Mouse (Mus musculus) heart, postnatal 0 days (tissue): ENCODE measurements around the gene Jak2. TPM values are rescaled to one million over a fixed set of nuclear protein-coding genes. Genes with fewer than 3 reads are reported as not detected.

Experiments
- ATAC-seq: fragments of 200-750 bp; cut with Nextera tagmentation; 2 replicates; pipeline ENCODE4 v1.8.0; 2017; ENCODE audit warnings: low read depth, moderate number of reproducible peaks, moderate library complexity; ENCODE audit not compliant: insufficient read depth
- DNase-seq: peaks from one replicate; pipeline ENCODE4 v3.0.0-alpha.2; 2016; ENCODE audit warnings: low spot score
- H3K27ac ChIP-seq: fragments of 300-500 bp; sonication (generic); 2 replicates; pipeline ENCODE4 v1.5.1; 2014; ENCODE audit warnings: low read depth, mild to moderate bottlenecking
- H3K27me3 ChIP-seq: fragments of 300-500 bp; sonication (generic); 2 replicates; pipeline ENCODE4 v1.6.1; 2014; ENCODE audit warnings: low read length, mixed read lengths; ENCODE audit not compliant: control insufficient read depth, insufficient read depth
- H3K36me3 ChIP-seq: fragments of 300-500 bp; sonication (generic); replicated peaks from 2 replicates; pipeline ENCODE4 v1.6.1; 2014; ENCODE audit warnings: low read length, mixed read lengths; ENCODE audit not compliant: control insufficient read depth, insufficient read depth
- H3K4me1 ChIP-seq: fragments of 300-500 bp; sonication (generic); 2 replicates; pipeline ENCODE4 v1.6.1; 2014; ENCODE audit warnings: antibody characterized with exemption; ENCODE audit not compliant: control insufficient read depth, insufficient read depth
- H3K4me2 ChIP-seq: fragments of 300-500 bp; sonication (generic); 2 replicates; pipeline ENCODE4 v1.6.1; 2014; ENCODE audit warnings: low read depth, mild to moderate bottlenecking, low read length, moderate library complexity
- H3K4me3 ChIP-seq: fragments of 300-500 bp; sonication (generic); 2 replicates; pipeline ENCODE4 v1.5.1; 2014; ENCODE audit warnings: low read depth, low read length
- H3K9ac ChIP-seq: fragments of 300-500 bp; sonication (generic); replicated peaks from 2 replicates; pipeline ENCODE4 v1.6.1; 2014; ENCODE audit warnings: low read depth, low read length, mixed read lengths
- H3K9me3 ChIP-seq: fragments of 300-500 bp; sonication (generic); replicated peaks from 2 replicates; pipeline ENCODE4 v1.6.1; 2016; ENCODE audit warnings: low read length; ENCODE audit not compliant: control insufficient read depth
- CTCF ChIP-seq: IDR thresholded peaks from 2 replicates; pipeline ENCODE4 v1.5.1; 2016; ENCODE audit warnings: antibody characterized with exemption, control low read depth, low read depth
- EP300 ChIP-seq: IDR thresholded peaks from 2 replicates; pipeline ENCODE4 v1.6.1; 2016; ENCODE audit warnings: antibody characterized with exemption, low read depth
- WGBS: fragments of 180-500 bp; shearing (Covaris S2); extraction: QIAGEN DNeasy Blood & Tissue Kit; methylation state at CpG from one replicate; pipeline ENCODE4 v1.1.7; 2014; 5-methylcytosine and 5-hydroxymethylcytosine counted together
- polyA plus RNA-seq: library from polyadenylated mRNA; unstranded; fragments of >200 nt; fragmentation: Nextera tagmentation; extraction: Ambion mirVana; gene quantifications from 2 replicates; pipeline ENCODE4 v1.2.1, GENCODE M21; 2015
- total RNA-seq: library from RNA; depleted of rRNA; stranded (reverse); fragments of >200 nt; gene quantifications from 2 replicates; pipeline ENCODE4 v1.2.3, GENCODE M21; 2014; ENCODE audit warnings: low replicate concordance

Jak2 gene
- total and polyA plus RNA-seq, 2 experiments from 2014 or later: 5.2 to 11.5 TPM

DNA sequence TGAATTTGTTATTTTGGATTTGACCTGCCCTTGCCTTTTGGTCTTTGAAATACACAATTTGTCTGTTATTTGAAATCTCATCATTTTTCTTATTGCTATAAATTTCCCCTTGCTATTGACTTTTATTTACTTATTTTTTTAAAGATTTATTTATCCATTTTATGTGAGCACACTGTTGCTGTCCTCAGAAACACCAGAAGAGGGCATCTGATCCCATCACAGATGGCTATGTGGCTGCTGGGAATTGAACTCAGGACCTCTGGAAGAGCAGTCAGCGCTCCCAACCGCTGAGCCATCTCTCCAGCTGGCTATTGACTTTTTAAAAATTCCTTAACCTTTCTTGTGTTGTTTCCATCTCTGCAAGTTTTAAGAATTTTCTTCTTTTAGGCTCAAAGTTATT is 85.0 kb downstream of the Jak2 start:
- H3K36me3 ChIP-seq: no peaks in the 10 kb centered on the region
- no peak overlapping the region for H3K9ac ChIP-seq
- no peak overlapping the region for H3K4me3 ChIP-seq
- H3K27me3 ChIP-seq: no peaks in the 10 kb centered on the region
- H3K9me3 ChIP-seq: no peaks in the 10 kb centered on the region
- H3K27ac ChIP-seq: no peak overlapping the region
- H3K4me1 ChIP-seq: 0 out of 2 replicates have a peak, but pooled peaks cover 6% of the 10 kb centered on the region
- TF ChIP-seq EP300 (no peak), CTCF (no peak)
- ATAC-seq (no peak), DNase-seq (no peak)
- H3K4me2 ChIP-seq: no peak overlapping the region
- 88% methylated on average over 2 of the region's 2 CpGs for WGBS

GRCm38 (mm10) chr19:29341029-29341428 is 89.4 kb downstream of the Jak2 start:
- 75% methylated on average over 4 of the region's 4 CpGs for WGBS
- TF ChIP-seq EP300 (no peak), CTCF (no peak)

GRCm38 (mm10) chr19:29342281-29342680 is 90.7 kb downstream of the Jak2 start:
- no peaks in the 10 kb centered on the region for H3K36me3 ChIP-seq
- no peak for DNase-seq
- H3K27me3 ChIP-seq: no peaks in the 10 kb centered on the region
- no peaks in the 10 kb centered on the region for H3K9me3 ChIP-seq
- TF ChIP-seq EP300 (no peak), CTCF (no peak)
- no peak for ATAC-seq
- H3K27ac ChIP-seq: no peak overlapping the region
- H3K9ac ChIP-seq: no peak overlapping the region
- 68% methylated on average over 6 of the region's 6 CpGs for WGBS
- no peaks in the 10 kb centered on the region for H3K4me1 ChIP-seq
- H3K4me3 ChIP-seq: no peak overlapping the region
- no peak overlapping the region for H3K4me2 ChIP-seq

More at GRCm38 (mm10) chr19:29341029-29341428, 89.4 kb downstream of the Jak2 start:
- H3K27me3 ChIP-seq: no peaks in the 10 kb centered on the region
- no peak overlapping the region for H3K27ac ChIP-seq
- no peaks in the 10 kb centered on the region for H3K9me3 ChIP-seq
- no peaks in the 10 kb centered on the region for H3K4me1 ChIP-seq
- DNase-seq (no peak), ATAC-seq (no peak)
- no peak overlapping the region for H3K9ac ChIP-seq
- no peak overlapping the region for H3K4me3 ChIP-seq
- no peak overlapping the region for H3K4me2 ChIP-seq
- no peaks in the 10 kb centered on the region for H3K36me3 ChIP-seq

DNA sequence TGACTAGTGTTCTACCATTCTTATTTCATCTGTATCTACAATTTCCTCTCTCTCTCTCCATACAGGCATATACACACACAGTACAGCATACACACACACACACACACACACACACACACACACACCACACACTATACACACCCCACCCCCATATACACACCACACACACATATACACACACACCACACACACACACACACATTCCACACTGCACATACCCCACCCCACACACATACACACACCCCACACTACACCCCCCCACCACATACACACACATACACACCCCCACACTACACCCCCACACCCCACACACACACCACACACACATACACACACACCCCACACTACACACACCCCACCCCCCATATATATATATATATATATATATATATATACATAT is 93.2 kb downstream of the Jak2 start:
- H3K4me1 ChIP-seq: no peaks in the 10 kb centered on the region
- no peak overlapping the region for H3K27ac ChIP-seq
- no peak overlapping the region for H3K4me3 ChIP-seq
- no peak overlapping the region for H3K9ac ChIP-seq
- no peaks in the 10 kb centered on the region for H3K27me3 ChIP-seq
- H3K4me2 ChIP-seq: no peak overlapping the region
- no peak for DNase-seq
- ATAC-seq: no peak
- H3K9me3 ChIP-seq: no peaks in the 10 kb centered on the region
- no peak for TF ChIP-seq EP300
- H3K36me3 ChIP-seq: peaks cover 2% of the 10 kb centered on the region; the same call in 1 of the 2 replicates

DNA sequence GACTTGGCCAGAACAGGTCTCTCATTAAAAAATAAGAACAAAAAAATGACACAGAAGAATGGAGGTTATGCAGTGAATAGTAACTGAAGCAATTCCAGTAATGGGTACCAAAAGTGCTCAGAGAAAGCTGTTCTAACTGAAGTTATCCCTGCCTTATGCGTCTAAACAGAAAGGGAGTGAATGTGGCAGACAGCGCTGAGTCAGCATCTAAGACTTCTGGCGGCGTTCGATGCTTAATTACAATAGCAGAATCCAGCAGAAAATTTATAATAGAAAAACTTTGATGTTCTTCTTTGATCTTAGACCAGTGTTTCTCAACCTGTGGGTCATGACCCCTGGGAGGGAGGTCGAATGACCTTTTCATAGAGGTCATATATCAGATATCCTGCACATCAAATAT is 94.0 kb downstream of the Jak2 start:
- 83% methylated on average over 6 of the region's 6 CpGs for WGBS
- H3K4me1 ChIP-seq: no peaks in the 10 kb centered on the region

GRCm38 (mm10) chr19:29350991-29351390 is 99.4 kb downstream of the Jak2 start:
- Histone ChIP-seq H3K4me1 (no peaks in the 10 kb centered on the region), H3K27me3 (no peaks in the 10 kb centered on the region), H3K36me3 (peaks cover 6% of the 10 kb centered on the region; the same call in 1 of the 2 replicates), H3K9me3 (no peaks in the 10 kb centered on the region), H3K9ac (no peak overlapping the region), H3K27ac (no peak overlapping the region), H3K4me3 (no peak overlapping the region), H3K4me2 (no peak overlapping the region)
- TF ChIP-seq EP300 (no peak), CTCF (no peak)
- ATAC-seq (no peak), DNase-seq (no peak)
- 50% methylated on average over 5 of the region's 5 CpGs for WGBS

More for the DNA sequence above, 94.0 kb downstream of the Jak2 start:
- peaks cover 6% of the 10 kb centered on the region; the same call in 1 of the 2 replicates for H3K36me3 ChIP-seq
- H3K27me3 ChIP-seq: no peaks in the 10 kb centered on the region
- no peak overlapping the region for H3K4me2 ChIP-seq
- H3K9ac ChIP-seq: no peak overlapping the region
- H3K4me3 ChIP-seq: no peak overlapping the region
- DNase-seq: no peak
- TF ChIP-seq CTCF (no peak), EP300 (no peak)
- no peak for ATAC-seq
- no peaks in the 10 kb centered on the region for H3K9me3 ChIP-seq
- H3K27ac ChIP-seq: no peak overlapping the region
